Mouse (Mus musculus): Measurements from ENCODE around the gene Rarres2. TPM values are rescaled to one million over a fixed set of nuclear protein-coding genes. Genes with fewer than 3 reads are reported as not detected.

Gene Rarres2
- polyA plus RNA-seq, 1 experiment from 2014 or later, result 10.9 TPM

DNA sequence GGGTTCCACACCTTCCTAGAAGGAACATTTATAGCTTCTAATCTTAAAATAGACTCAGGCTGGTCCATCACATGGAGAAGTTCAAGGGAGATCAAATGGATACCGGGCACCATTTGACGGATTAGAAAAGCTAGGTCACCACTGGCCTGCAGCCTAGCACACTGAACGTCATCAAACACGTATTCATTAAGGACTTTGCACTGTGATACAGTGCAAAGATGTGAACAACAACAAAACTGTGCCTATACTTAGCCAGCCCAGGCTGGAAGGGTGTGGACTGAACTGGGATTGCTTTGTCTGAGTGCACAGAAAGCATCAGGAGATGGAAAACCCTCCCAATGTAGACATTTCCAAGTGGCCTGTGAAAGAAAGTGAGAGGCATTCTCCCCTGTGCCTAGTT is 18.8 kb downstream of the Rarres2 start:
- Histone ChIP-seq H3K9me3 (0 out of 2 replicates have a peak, but pooled peaks cover 3% of the 10 kb centered on the region), H3K27me3 (no peaks in the 10 kb centered on the region), H3K4me1 (peaks cover 15% of the 10 kb centered on the region), H3K4me3 (peak overlapping the region; percentile 55), H3K9ac (peak overlapping the region; percentile 71), H3K4me2 (replicated peaks) (peak overlapping the region; percentile 79), H3K36me3 (peaks cover 7% of the 10 kb centered on the region; the same call in 1 of the 2 replicates), H3K27ac (peak overlapping the region; percentile 93)
- 86% methylated on average over 4 of the region's 4 CpGs for WGBS
- ATAC-seq (ENCODE audit: low FRiP score, low read depth), result no peak

DNA sequence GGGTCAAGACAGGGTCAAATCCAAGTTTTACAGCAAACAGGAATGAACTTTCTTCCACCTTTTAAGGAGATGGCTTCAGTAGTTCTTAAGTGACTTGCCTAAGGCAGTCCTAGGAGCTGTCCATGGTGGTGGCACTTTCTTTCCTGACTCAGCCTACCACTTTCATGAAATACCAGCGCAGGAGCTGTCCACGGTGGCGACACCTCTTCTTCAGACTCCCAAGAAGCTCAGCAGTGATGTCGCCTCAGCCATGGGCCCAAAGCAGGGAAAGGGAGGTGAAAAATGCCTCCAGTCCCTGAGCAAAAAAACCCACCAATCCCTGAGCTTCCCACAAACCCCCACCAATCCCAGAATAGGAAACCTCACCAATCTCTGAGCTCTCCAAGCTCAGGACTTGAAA is 19.7 kb downstream of the Rarres2 start:
- Histone ChIP-seq H3K9me3 (0 out of 2 replicates have a peak, but pooled peaks cover 3% of the 10 kb centered on the region), H3K36me3 (peaks cover 7% of the 10 kb centered on the region; the same call in 1 of the 2 replicates), H3K27me3 (no peaks in the 10 kb centered on the region), H3K4me1 (peaks cover 15% of the 10 kb centered on the region), H3K4me3 (no peak overlapping the region), H3K9ac (no peak overlapping the region), H3K4me2 (replicated peaks) (no peak overlapping the region), H3K27ac (no peak overlapping the region)
- ATAC-seq (ENCODE audit: low FRiP score, low read depth), result no peak
- 56% methylated on average over 4 of the region's 4 CpGs for WGBS

DNA sequence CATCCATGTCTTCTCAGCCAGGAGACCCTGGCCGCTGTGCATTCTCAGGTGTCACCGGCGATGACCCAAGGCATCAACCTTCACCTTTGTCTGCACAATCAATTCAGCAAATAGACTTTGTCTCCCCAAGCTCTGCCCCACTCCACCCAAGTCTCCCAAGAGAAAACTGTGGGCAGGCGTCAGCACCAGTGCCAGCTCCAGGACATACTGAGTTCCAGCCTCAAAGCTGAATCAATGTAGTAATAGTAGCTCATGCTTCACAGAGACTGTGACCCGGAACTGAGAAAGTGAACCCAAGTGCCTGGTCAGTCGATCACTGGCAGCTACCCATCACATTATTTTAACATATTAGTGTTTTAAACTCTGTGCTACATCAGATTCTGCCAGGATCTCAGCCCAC is 24.3 kb downstream of the Rarres2 start:
- Histone ChIP-seq H3K4me3 (no peak overlapping the region), H3K4me1 (0 out of 2 replicates have a peak, but pooled peaks cover 4% of the 10 kb centered on the region), H3K9ac (no peak overlapping the region), H3K9me3 (0 out of 2 replicates have a peak, but pooled peaks cover 3% of the 10 kb centered on the region), H3K27me3 (no peaks in the 10 kb centered on the region), H3K36me3 (no peaks in the 10 kb centered on the region), H3K4me2 (replicated peaks) (no peak overlapping the region), H3K27ac (no peak overlapping the region)
- no peak for ATAC-seq (ENCODE audit: low FRiP score, low read depth)
- WGBS, result 89% methylated on average over 6 of the region's 6 CpGs

DNA sequence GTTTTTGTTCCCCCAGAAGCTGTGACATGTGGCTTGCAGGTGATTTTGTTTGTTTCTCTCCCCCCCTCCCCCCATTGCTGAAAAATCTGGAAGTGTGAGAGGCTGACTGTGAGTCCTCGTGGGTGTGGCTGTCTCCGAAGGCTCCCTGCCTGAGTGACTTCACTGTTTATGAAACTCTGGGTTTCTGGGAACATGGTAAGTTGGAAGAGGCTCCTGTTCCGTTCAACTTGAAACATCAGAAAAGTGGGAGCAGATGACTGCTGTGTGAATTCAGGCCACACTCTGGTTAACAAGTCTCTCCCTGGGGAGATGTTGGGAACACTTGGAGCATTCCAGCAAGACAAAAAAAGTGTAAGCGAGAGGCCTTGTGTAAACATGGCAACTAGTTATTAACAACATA is 25.7 kb downstream of the Rarres2 start:
- WGBS, result 38% methylated on average over 4 of the region's 4 CpGs
- H3K27ac ChIP-seq, result no peak overlapping the region

GRCm38 (mm10) chr6:48546271-48546670 is 26.3 kb downstream of the Rarres2 start:
- H3K4me3 ChIP-seq, result no peak overlapping the region
- no peak overlapping the region for H3K9ac ChIP-seq
- ATAC-seq (ENCODE audit: low FRiP score, low read depth), result no peak
- no peaks in the 10 kb centered on the region for H3K36me3 ChIP-seq
- no peak overlapping the region for H3K27ac ChIP-seq
- H3K27me3 ChIP-seq, result no peaks in the 10 kb centered on the region
- 61% methylated on average over 1 of the region's 1 CpGs for WGBS
- H3K4me1 ChIP-seq, result peaks cover 20% of the 10 kb centered on the region
- no peaks in the 10 kb centered on the region for H3K9me3 ChIP-seq
- no peak overlapping the region for H3K4me2 ChIP-seq (replicated peaks)

More for the DNA sequence above, 25.7 kb downstream of the Rarres2 start:
- Histone ChIP-seq H3K4me2 (replicated peaks) (no peak overlapping the region), H3K36me3 (no peaks in the 10 kb centered on the region), H3K9ac (no peak overlapping the region), H3K4me3 (no peak overlapping the region), H3K27me3 (no peaks in the 10 kb centered on the region), H3K4me1 (peaks cover 14% of the 10 kb centered on the region), H3K9me3 (no peaks in the 10 kb centered on the region)
- ATAC-seq (ENCODE audit: low FRiP score, low read depth), result no peak

DNA sequence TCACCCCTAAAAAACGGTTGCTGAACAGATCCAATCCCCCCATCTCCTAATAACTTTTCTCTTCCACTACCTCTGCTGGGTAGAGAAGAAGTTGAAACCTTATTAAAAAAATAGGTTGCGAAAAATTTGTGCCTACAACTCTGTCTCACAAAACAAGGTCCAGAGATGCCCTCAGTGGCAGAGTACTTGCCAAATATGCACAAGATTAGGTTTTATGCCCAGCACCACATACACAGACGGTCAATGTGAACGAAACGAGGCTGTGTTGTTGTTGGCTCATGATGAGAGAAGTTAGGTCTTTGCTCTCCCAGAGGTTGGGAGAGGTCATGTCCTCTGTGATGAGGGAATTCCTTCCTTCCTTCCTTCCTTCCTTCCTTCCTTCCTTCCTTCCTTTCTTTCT is 27.3 kb downstream of the Rarres2 start:
- Histone ChIP-seq H3K4me3 (no peak overlapping the region), H3K27me3 (no peaks in the 10 kb centered on the region), H3K27ac (no peak overlapping the region), H3K9me3 (no peaks in the 10 kb centered on the region), H3K4me1 (peaks cover 23% of the 10 kb centered on the region), H3K9ac (no peak overlapping the region), H3K36me3 (no peaks in the 10 kb centered on the region), H3K4me2 (replicated peaks) (no peak overlapping the region)
- no peak for ATAC-seq (ENCODE audit: low FRiP score, low read depth)
- 76% methylated on average over 5 of the region's 5 CpGs for WGBS

GRCm38 (mm10) chr6:48542631-48543030 is 30.0 kb downstream of the Rarres2 start:
- H3K27me3 ChIP-seq, result no peaks in the 10 kb centered on the region
- WGBS, result 59% methylated on average over 3 of the region's 3 CpGs
- ATAC-seq (ENCODE audit: low FRiP score, low read depth), result no peak
- H3K36me3 ChIP-seq, result no peaks in the 10 kb centered on the region
- peak overlapping the region; percentile 69; the same call in 1 of the 2 replicates for H3K27ac ChIP-seq
- H3K9ac ChIP-seq, result no peak overlapping the region
- H3K4me2 ChIP-seq (replicated peaks), result no peak overlapping the region
- H3K4me1 ChIP-seq, result peaks cover 30% of the 10 kb centered on the region
- H3K9me3 ChIP-seq, result no peaks in the 10 kb centered on the region
- no peak overlapping the region for H3K4me3 ChIP-seq

GRCm38 (mm10) chr6:48541560-48542450 is 30.8 kb downstream of the Rarres2 start:
- 0 out of 2 replicates have a peak overlapping the region, but pooled peaks have one; percentile 0 for H3K4me2 ChIP-seq (replicated peaks)
- H3K9me3 ChIP-seq, result no peaks in the 10 kb centered on the region
- peak overlapping the region; percentile 69 for H3K27ac ChIP-seq
- WGBS, result 12% methylated on average over 7 of the region's 7 CpGs
- H3K4me1 ChIP-seq, result peaks cover 37% of the 10 kb centered on the region
- no peaks in the 10 kb centered on the region for H3K36me3 ChIP-seq
- ATAC-seq (ENCODE audit: low FRiP score, low read depth), result 0 out of 2 replicates have a peak, but pooled peaks have one; percentile 21
- no peaks in the 10 kb centered on the region for H3K27me3 ChIP-seq
- no peak overlapping the region for H3K4me3 ChIP-seq
- H3K9ac ChIP-seq, result 0 out of 2 replicates have a peak overlapping the region, but pooled peaks have one; percentile 31

DNA sequence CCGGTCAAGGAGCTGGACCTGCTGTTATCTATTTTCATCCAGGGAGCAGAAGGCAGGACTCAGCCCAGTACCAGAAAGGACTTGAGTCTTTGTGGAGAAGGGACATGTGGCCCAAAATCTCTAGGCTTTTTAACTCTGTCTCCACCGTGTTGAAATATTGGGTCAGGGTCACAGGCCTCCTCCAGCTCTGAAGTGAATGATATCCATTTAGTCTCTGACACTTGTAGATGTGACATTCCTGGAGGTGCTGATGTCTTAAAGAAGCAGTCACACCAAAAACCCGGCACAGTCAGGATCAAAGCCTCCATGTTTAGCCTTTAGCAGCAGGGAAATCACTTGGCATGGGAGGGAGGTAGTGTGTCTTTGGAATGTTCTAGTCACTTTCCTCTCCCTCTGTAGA is 31.9 kb downstream of the Rarres2 start:
- Histone ChIP-seq H3K9me3 (no peaks in the 10 kb centered on the region), H3K27me3 (0 out of 2 replicates have a peak, but pooled peaks cover 5% of the 10 kb centered on the region), H3K4me2 (replicated peaks) (no peak overlapping the region), H3K4me3 (no peak overlapping the region), H3K9ac (no peak overlapping the region; the same call in 1 of the 2 replicates), H3K4me1 (peaks cover 36% of the 10 kb centered on the region), H3K36me3 (no peaks in the 10 kb centered on the region), H3K27ac (no peak overlapping the region)
- 30% methylated on average over 3 of the region's 3 CpGs for WGBS
- no peak for ATAC-seq (ENCODE audit: low FRiP score, low read depth)

- 50% methylated on average over 5 of the region's 5 CpGs for WGBS
- Histone ChIP-seq H3K36me3 (no peaks in the 10 kb centered on the region), H3K4me3 (no peak overlapping the region), H3K27ac (no peak overlapping the region), H3K27me3 (0 out of 2 replicates have a peak, but pooled peaks cover 5% of the 10 kb centered on the region), H3K9ac (no peak overlapping the region), H3K4me2 (replicated peaks) (no peak overlapping the region), H3K9me3 (no peaks in the 10 kb centered on the region), H3K4me1 (peaks cover 36% of the 10 kb centered on the region)
- ATAC-seq (ENCODE audit: low FRiP score, low read depth), result no peak
Measured at GRCm38 (mm10) chr6:48539860-48540259, 32.7 kb downstream of the Rarres2 start.

DNA sequence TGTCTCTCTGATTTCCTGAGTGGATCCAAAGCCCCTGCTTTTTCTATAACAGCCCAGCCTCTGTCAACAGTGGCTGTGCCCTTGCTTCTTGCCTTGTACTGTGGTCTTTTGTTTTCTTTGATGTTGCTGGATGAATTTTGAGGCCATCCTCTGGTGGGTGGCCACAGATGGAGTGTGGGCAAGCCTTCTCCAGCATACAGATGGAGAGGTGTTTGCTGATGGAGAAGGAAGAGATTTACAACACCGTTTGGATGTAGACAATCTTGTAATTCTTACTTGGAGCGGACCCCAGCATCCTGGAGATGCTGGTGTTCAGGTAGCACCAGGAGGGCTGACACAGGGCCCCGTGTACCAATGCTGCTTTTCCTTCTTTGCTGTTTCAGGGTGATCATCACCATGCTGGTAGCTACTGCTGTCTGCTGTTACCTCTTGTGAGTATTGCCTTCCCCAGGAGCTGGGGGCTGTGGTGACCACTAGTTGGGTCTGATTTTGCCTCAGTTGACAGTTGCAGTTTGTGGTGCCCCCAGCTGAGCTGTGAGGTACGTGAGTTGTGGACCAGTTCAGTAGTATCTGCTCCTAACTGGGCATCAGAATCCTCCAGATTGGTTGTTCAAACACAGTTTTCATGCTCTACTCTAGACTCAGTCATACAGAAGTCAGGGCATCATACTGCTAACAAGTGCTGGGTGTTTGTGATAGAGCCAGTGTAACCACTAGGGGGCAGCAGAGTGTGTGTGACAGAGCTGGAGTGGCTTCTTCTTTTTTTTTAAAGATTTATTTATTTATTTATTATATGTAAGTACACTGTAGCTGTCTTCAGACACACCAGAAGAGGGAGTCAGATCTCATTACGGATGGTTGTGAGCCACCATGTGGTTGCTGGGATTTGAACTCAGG is 33.5 kb downstream of the Rarres2 start:
- H3K27ac ChIP-seq, result no peak overlapping the region
- no peak overlapping the region for H3K4me3 ChIP-seq
- no peak for ATAC-seq (ENCODE audit: low FRiP score, low read depth)
- H3K9ac ChIP-seq, result no peak overlapping the region
- no peak overlapping the region for H3K4me2 ChIP-seq (replicated peaks)
- 0 out of 2 replicates have a peak, but pooled peaks cover 5% of the 10 kb centered on the region for H3K27me3 ChIP-seq
- no peaks in the 10 kb centered on the region for H3K36me3 ChIP-seq
- H3K9me3 ChIP-seq, result no peaks in the 10 kb centered on the region
- 61% methylated on average over 5 of the region's 5 CpGs for WGBS
- peaks cover 36% of the 10 kb centered on the region for H3K4me1 ChIP-seq

Measured in limb, embryonic 13.5 days (tissue).